Mouse (Mus musculus) forebrain, embryonic 14.5 days (tissue): Measurements from ENCODE around the gene Hecw2. TPM values are rescaled to one million over a fixed set of nuclear protein-coding genes. Genes with fewer than 3 reads are reported as not detected.
A peak's percentile ranks its signal among the peaks of the same experiment; 100 is the strongest.

Experiments
- ATAC-seq: fragments of 200-750 bp; cut with Nextera tagmentation; 2 replicates; pipeline ENCODE4 v1.8.0; 2017; ENCODE audit warnings: mild to moderate bottlenecking, moderate library complexity
- DNase-seq: peaks from one replicate; pipeline ENCODE4 v3.0.0-alpha.2; 2015; ENCODE audit warnings: low spot score
- H3K27ac ChIP-seq: fragments of 300-500 bp; sonication (generic); 2 replicates; pipeline ENCODE4 v1.5.1; 2014; ENCODE audit warnings: low read depth, mild to moderate bottlenecking, control low read depth, low read length, moderate library complexity
- H3K27me3 ChIP-seq: fragments of 300-500 bp; sonication (generic); replicated peaks from 2 replicates; pipeline ENCODE4 v1.6.1; 2014; ENCODE audit warnings: low read length, control low read depth, mixed read lengths; ENCODE audit not compliant: control insufficient read depth, insufficient read depth
- H3K36me3 ChIP-seq: fragments of 300-500 bp; sonication (generic); 2 replicates; pipeline ENCODE4 v1.6.1; 2014; ENCODE audit warnings: low read length, control low read depth; ENCODE audit not compliant: control insufficient read depth, insufficient read depth
- H3K4me1 ChIP-seq: fragments of 300-500 bp; sonication (generic); 2 replicates; pipeline ENCODE4 v1.6.1; 2014; ENCODE audit warnings: antibody characterized with exemption, low read length, control low read depth; ENCODE audit not compliant: control insufficient read depth, insufficient read depth
- H3K4me2 ChIP-seq: fragments of 300-500 bp; sonication (generic); 2 replicates; pipeline ENCODE4 v1.6.1; 2014; ENCODE audit warnings: mild to moderate bottlenecking, control low read depth, low read length
- H3K4me3 ChIP-seq: fragments of 300-500 bp; sonication (generic); 2 replicates; pipeline ENCODE4 v1.5.1; 2014; ENCODE audit warnings: low read depth, low read length, control low read depth
- H3K9ac ChIP-seq: fragments of 300-500 bp; sonication (generic); 2 replicates; pipeline ENCODE4 v1.6.1; 2014; ENCODE audit warnings: mild to moderate bottlenecking, low read length, control low read depth, moderate library complexity
- H3K9me3 ChIP-seq: fragments of 300-500 bp; sonication (generic); replicated peaks from 2 replicates; pipeline ENCODE4 v1.6.1; 2016; ENCODE audit warnings: low read length, control low read depth, mixed read lengths; ENCODE audit not compliant: control insufficient read depth
- WGBS: fragments of 180-500 bp; shearing (Covaris S2); extraction: QIAGEN DNeasy Blood & Tissue Kit; methylation state at CpG from one replicate; pipeline ENCODE4 v1.1.7; 2014; 5-methylcytosine and 5-hydroxymethylcytosine counted together
- polyA plus RNA-seq: library from polyadenylated mRNA; unstranded; fragments of >200 nt; fragmentation: Nextera tagmentation; extraction: Ambion mirVana; gene quantifications from 2 replicates; pipeline ENCODE4 v1.2.1, GENCODE M21; 2014

Hecw2 gene
- polyA plus RNA-seq, 1 experiment from 2014 or later: 1.7 TPM

GRCm38 (mm10) chr1:53824446-53825337 lies 370.3 kb downstream of the Hecw2 start:
- peaks cover 4% of the 10 kb centered on the region; the same call in 1 of the 2 replicates for H3K4me1 ChIP-seq
- 80% methylated on average over 9 of the region's 9 CpGs for WGBS
- H3K4me3 ChIP-seq: no peak overlapping the region
- H3K4me2 ChIP-seq: no peak overlapping the region
- ATAC-seq: no peak
- no peaks in the 10 kb centered on the region for H3K27me3 ChIP-seq
- no peak for DNase-seq
- H3K9me3 ChIP-seq: no peaks in the 10 kb centered on the region
- no peaks in the 10 kb centered on the region for H3K36me3 ChIP-seq
- H3K9ac ChIP-seq: no peak overlapping the region
- no peak overlapping the region for H3K27ac ChIP-seq

DNA sequence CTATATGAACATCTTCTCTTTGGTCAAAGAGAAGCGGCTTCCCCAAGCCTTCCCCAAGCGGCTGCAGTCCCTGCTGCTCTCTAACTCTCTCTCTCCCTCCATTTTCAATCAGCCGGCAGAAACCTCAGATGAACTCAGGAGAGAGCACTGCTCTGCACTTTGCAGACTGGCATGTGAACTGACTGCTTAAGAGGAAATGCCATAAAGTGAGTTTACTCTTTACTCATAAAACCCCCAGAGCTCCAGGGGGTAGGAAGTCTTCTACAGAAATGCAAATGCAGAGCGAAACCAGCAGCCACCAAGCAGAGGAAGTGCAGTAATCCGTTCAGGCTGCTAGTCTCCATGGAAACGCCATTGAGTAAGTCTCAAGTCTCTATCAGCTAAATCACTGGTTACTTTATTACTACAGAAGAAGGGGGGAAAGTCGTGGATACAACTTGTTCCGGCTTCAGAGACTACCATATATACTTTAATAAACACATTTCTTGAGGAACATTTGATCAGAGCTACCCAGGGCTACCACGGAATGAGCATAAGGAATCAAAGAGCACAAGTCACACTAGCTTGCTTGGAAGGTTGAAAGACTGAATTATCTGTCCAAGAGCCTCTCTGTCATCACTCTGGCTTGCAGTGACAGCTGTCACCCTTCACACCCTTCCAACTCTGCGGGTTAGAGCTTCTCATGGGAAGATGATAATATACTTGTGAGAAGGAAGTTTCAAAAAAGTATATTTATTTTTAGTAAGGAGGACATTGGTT lies 371.1 kb downstream of the Hecw2 start:
- DNase-seq (peak; percentile 81), ATAC-seq (peak; percentile 93)
- Histone ChIP-seq H3K4me2 (peak overlapping the region; percentile 30), H3K9me3 (no peaks in the 10 kb centered on the region), H3K36me3 (no peaks in the 10 kb centered on the region), H3K27me3 (no peaks in the 10 kb centered on the region), H3K4me3 (no peak overlapping the region), H3K9ac (no peak overlapping the region), H3K27ac (no peak overlapping the region), H3K4me1 (peaks cover 4% of the 10 kb centered on the region; the same call in 1 of the 2 replicates)
- 3% methylated on average over 10 of the region's 10 CpGs for whole genome bisulfite sequencing

- no peak for ATAC-seq
- peaks cover 4% of the 10 kb centered on the region; the same call in 1 of the 2 replicates for H3K4me1 ChIP-seq
- DNase-seq: no peak
- no peak overlapping the region for H3K27ac ChIP-seq
- H3K27me3 ChIP-seq: no peaks in the 10 kb centered on the region
- no peaks in the 10 kb centered on the region for H3K36me3 ChIP-seq
- no peak overlapping the region for H3K4me3 ChIP-seq
- H3K4me2 ChIP-seq: no peak overlapping the region
- H3K9me3 ChIP-seq: no peaks in the 10 kb centered on the region
- H3K9ac ChIP-seq: no peak overlapping the region
Observed at GRCm38 (mm10) chr1:53821983-53822382, 373.0 kb downstream of the Hecw2 start.

- H3K9me3 ChIP-seq: no peaks in the 10 kb centered on the region
- DNase-seq (peak; percentile 52), ATAC-seq (no peak)
- no peaks in the 10 kb centered on the region for H3K27me3 ChIP-seq
- no peak overlapping the region for H3K4me2 ChIP-seq
- peaks cover 4% of the 10 kb centered on the region; the same call in 1 of the 2 replicates for H3K4me1 ChIP-seq
- no peak overlapping the region for H3K27ac ChIP-seq
- 38% methylated on average over 5 of the region's 5 CpGs for WGBS
- H3K9ac ChIP-seq: no peak overlapping the region
- no peak overlapping the region for H3K4me3 ChIP-seq
- H3K36me3 ChIP-seq: no peaks in the 10 kb centered on the region
Observed at GRCm38 (mm10) chr1:53820041-53820632, 374.8 kb downstream of the Hecw2 start.

GRCm38 (mm10) chr1:53818072-53818862 lies 376.7 kb downstream of the Hecw2 start:
- ATAC-seq: no peak
- Histone ChIP-seq H3K4me1 (no peaks in the 10 kb centered on the region; the same call in 1 of the 2 replicates), H3K36me3 (no peaks in the 10 kb centered on the region), H3K9ac (no peak overlapping the region), H3K9me3 (no peaks in the 10 kb centered on the region), H3K27ac (no peak overlapping the region), H3K4me3 (no peak overlapping the region), H3K4me2 (no peak overlapping the region), H3K27me3 (no peaks in the 10 kb centered on the region)
- DNase-seq: no peak
- WGBS: 43% methylated on average over 3 of the region's 3 CpGs

- Histone ChIP-seq H3K9ac (no peak overlapping the region), H3K27me3 (no peaks in the 10 kb centered on the region), H3K4me1 (no peaks in the 10 kb centered on the region), H3K36me3 (no peaks in the 10 kb centered on the region), H3K27ac (no peak overlapping the region), H3K4me3 (no peak overlapping the region), H3K9me3 (no peaks in the 10 kb centered on the region), H3K4me2 (no peak overlapping the region)
- ATAC-seq (no peak), DNase-seq (no peak)
- WGBS: 80% methylated on average over 2 of the region's 2 CpGs
Observed at GRCm38 (mm10) chr1:53816353-53816752, 378.6 kb downstream of the Hecw2 start.

- Histone ChIP-seq H3K36me3 (no peaks in the 10 kb centered on the region), H3K27me3 (no peaks in the 10 kb centered on the region), H3K27ac (no peak overlapping the region), H3K4me2 (no peak overlapping the region), H3K9ac (no peak overlapping the region), H3K4me3 (no peak overlapping the region), H3K9me3 (no peaks in the 10 kb centered on the region), H3K4me1 (no peaks in the 10 kb centered on the region)
- DNase-seq: no peak
- 62% methylated on average over 2 of the region's 2 CpGs for WGBS
- no peak for ATAC-seq
Observed at GRCm38 (mm10) chr1:53814077-53814705, 380.8 kb downstream of the Hecw2 start.

DNA sequence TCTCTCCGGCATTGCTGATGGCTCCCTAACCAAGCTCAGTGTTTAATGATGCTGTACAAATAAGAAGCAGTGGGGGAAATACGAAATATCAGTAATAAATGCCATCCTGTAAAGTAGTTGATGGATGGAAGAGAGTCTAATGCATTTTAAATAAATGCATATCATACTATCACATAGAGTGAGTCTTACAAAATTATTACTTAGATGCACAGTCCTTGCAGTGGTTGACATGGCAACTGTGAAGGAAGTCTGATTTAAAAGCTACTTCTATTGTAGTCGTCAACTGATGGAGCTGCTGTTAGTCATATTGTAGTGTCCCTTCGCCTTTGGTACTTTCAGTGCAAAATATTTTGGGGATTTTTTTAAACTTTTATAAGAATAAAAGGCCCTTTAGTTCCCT lies 383.0 kb downstream of the Hecw2 start:
- DNase-seq: no peak
- H3K4me3 ChIP-seq: no peak overlapping the region
- no peaks in the 10 kb centered on the region for H3K36me3 ChIP-seq
- H3K9ac ChIP-seq: no peak overlapping the region
- no peaks in the 10 kb centered on the region for H3K4me1 ChIP-seq
- no peak overlapping the region for H3K4me2 ChIP-seq
- no peak overlapping the region for H3K27ac ChIP-seq
- no peaks in the 10 kb centered on the region for H3K27me3 ChIP-seq
- ATAC-seq: no peak
- H3K9me3 ChIP-seq: no peaks in the 10 kb centered on the region
- WGBS: 82% methylated on average over 4 of the region's 4 CpGs
